Mouse (Mus musculus) retina, adult 2 months (tissue): Measurements from ENCODE around the gene Slc6a5.
"Not testable (repeated sequence)": the region's sequence is repeated elsewhere in the genome, so short reads cannot be mapped to it uniquely, and the experiment has no call there.

Source experiments
- DNase-seq: peaks from one replicate; pipeline ENCODE4 v3.0.0-alpha.2; 2012; ENCODE audit warnings: low read depth, low spot score

Slc6a5 gene

DNA sequence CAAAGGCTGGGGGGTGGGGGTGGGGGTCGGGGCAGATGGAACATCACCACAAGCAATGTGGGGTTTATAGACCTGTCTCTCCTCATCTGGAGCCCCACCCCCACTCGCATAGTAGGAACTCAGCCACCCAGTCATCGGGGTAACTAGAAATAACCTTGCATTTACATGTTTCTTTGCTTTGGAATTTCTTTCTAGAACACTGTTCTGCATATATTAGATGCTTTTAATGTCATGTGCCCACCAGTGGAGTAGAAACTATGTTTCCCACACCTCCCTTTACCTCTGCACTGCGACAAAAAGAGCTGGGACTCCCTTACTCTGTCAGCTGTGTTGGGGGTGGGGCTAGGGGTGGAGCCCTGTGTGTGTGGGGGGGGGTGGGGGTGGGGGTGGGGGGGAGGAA lies 3.2 kb downstream of the Slc6a5 start:
- DNase-seq: no peak

- DNase-seq: no peak
Observed at GRCm38 (mm10) chr7:49913728-49914328, 3.9 kb downstream of the Slc6a5 start.

GRCm38 (mm10) chr7:49914946-49915345 lies 5.0 kb downstream of the Slc6a5 start:
- no peak for DNase-seq

DNA sequence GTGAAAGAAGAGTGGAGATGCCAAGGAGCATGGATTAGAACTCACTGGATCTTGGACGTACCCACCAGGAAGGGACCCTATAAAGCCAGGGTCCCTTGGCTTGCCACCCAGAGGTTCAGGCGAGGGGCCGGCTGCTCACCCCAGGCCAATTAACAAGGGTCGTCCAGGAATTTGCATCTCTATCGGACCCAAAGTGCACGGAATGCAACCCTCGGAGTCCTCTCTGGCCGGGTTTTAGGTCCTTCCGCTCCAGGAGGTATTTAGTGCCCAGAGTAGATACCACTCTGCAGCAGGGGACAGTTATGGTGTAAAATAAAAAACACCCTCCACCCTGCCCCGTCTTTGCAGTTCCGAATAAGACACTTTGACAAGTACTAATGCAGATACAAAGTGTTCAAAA lies 5.5 kb downstream of the Slc6a5 start:
- no peak for DNase-seq

GRCm38 (mm10) chr7:49919494-49919893 lies 9.5 kb downstream of the Slc6a5 start:
- DNase-seq: no peak

- no peak for DNase-seq
Observed at GRCm38 (mm10) chr7:49920751-49921150, 10.8 kb downstream of the Slc6a5 start.

DNA sequence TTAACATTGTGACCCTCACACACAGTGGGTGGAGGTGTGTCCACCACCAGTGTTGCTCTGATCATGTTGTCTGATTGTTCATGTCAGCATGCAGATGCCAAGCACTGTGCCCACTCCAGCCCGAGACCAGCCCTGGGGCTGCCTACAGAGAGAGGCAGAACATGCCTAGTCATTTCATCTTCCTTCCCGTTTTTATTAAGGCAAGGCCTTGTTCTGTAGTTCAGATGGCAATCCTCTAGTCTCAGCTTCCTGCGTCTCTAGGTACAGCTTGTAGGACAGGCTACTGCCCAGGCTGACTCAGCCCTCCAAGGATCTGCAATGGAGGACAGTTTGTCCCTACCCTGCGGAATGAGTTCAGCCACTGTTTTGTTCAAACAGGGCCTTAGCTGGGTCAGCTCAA lies 13.0 kb downstream of the Slc6a5 start:
- DNase-seq: no peak

- peak; percentile 55 for DNase-seq
Observed at GRCm38 (mm10) chr7:49923376-49923775, 13.4 kb downstream of the Slc6a5 start.

GRCm38 (mm10) chr7:49928571-49928970 lies 18.6 kb downstream of the Slc6a5 start:
- peak; percentile 28 for DNase-seq

GRCm38 (mm10) chr7:49929999-49930398 lies 20.1 kb downstream of the Slc6a5 start:
- DNase-seq: no peak

GRCm38 (mm10) chr7:49933386-49934115 lies 23.6 kb downstream of the Slc6a5 start:
- not testable (repeated sequence) for DNase-seq

DNA sequence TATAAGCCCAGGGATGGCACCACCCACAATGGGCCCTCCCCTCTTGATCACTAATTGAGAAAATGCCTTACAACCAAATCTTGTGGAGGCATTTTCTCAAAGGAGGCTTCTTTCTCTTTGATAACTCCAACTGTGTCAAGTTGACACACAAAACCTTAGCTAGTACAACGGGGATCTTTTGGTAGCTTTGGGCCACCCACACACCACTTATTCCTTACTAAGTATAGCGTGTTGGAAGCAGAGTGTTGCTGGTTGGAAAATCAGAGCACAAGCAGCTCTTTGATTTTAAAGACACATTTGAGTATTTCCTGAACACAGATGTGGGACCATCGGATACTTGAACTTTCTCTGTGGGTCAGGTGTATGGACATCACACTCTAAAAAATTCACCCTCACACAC lies 26.9 kb downstream of the Slc6a5 start:
- DNase-seq: no peak

DNA sequence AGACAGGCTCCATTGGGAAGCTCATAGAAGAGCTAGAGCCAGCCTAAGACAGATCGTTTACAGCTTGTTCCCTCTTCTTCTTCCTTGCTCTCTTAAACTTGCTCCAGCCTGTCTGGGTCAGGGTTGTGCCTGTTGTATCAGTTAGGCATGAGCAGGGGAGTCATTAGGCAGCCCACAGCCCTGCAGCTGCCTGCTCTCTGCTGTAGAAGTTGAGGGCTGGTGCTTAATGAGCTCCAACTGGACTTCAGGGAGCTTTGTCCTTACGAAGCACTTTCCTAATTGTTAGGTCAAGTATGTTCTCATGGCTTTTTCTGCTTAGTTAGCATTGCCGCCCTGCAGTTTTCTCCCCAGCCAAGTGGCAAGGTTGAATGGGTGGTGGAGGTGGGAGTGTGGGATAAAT lies 32.1 kb downstream of the Slc6a5 start:
- DNase-seq: no peak

DNA sequence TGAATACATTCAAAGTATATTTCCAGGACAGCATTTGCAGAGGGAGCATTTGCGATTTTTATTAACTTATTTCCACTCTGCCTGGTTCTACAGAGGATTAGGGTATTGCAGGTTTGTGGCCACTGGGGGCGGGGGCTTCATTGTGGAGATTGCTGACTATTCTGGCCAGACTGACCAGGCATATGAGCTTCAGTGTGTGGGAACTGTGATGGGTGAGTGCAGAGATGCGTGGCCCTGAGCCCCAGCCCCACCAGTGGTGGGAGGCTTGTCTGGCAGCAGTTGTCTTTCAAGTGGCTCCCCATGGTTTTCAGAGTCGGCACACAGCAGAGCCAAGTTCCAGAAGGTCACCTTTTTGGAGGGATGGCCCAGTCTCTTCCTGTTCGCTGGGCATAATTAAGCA lies 32.5 kb downstream of the Slc6a5 start:
- DNase-seq: no peak

GRCm38 (mm10) chr7:49946691-49947090 lies 36.7 kb downstream of the Slc6a5 start:
- no peak for DNase-seq

DNA sequence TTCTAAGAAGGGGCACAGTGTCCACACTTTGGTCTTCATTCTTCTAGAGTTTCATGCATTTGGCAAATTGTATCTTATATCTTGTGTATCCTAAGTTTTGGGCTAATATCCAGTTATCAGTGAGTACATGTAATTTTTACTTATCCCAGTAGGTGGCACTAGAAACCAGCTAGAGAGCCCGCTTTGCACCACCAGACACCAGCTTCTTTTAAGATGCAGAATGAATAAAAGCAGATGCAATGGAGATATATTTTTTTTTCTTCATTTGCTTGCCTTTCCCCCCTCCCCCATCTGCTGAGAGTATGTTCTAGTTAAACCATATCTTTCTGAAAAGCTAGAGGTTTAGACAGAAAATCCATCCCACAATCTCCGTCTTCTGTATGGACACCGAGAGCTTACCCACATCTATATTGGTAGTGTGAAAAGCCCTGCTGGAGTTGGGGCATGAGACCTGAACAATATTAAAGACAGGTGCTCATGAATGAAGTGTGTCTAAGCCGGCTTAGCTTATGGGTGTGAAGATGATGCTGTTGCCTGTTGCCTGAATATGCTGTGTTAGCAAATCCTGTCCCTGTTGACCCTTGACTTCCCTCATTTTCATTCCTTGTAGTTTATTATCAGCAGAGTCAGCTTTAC lies 43.7 kb downstream of the Slc6a5 start:
- DNase-seq: peak; percentile 11

- DNase-seq: no peak
Observed at GRCm38 (mm10) chr7:49954834-49955233, 44.9 kb downstream of the Slc6a5 start.

GRCm38 (mm10) chr7:49957142-49957541 lies 47.2 kb downstream of the Slc6a5 start:
- DNase-seq: no peak

DNA sequence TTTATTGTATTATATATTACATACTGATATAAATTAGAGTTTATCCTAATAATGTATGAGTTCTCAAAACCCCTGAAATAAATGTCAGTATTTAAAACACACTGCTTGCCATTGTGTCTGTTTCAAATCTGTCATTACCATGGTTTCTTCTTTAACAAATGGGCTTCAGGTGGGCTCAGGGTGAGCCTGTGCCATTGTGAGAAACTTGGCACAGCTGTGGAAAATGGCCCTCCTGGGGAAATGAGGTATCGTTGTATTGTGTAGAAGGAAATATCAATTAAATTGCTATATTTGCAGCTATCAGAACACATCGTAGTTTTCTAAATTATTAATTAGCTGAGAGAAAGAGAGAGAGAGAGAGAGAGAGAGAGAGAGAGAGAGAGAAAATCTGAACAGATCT lies 53.8 kb downstream of the Slc6a5 start:
- no peak for DNase-seq

- no peak for DNase-seq
Observed at GRCm38 (mm10) chr7:49969516-49969915, 59.6 kb downstream of the Slc6a5 start.

DNA sequence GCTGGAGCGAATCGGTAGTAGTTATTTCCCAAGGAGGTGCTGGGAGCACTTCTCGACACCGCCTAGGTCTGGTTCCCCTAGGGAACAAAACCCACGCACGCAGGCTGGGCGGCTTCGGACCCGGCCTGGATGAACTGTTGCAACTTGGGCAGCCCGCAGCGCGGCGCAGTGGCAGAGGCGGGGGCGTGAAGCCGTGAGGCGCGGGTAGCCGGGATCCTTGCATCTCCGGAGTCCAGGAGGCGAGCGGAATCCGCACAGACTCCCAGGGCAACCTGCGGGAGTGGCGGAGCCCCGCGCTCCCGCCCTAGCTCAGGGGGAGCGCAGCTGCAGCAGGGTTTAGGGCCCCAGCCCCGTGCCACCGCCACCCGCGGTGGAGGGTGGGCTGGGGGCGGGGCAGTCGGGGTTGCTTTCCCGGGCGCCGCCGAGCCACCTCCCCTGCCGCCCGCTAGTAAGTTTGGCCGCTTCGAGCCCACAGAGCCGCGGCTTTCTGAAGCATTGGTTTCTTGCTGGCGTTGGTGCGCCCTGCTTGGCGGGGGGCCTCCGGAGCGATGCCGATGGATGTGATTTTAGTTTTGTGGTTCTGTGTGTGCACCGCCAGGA lies 65.0 kb downstream of the Slc6a5 start, which contains the start of gene Nell1:
Gene Nell1, plus strand, starts transcription at position 24 of the 600 bp plus-strand sequence.
- no peak for DNase-seq

GRCm38 (mm10) chr7:49975441-49976121 lies 65.6 kb downstream of the Slc6a5 start:
- no peak for DNase-seq
